Mouse (Mus musculus): ENCODE measurements around the gene Olfr1471.
"Not testable (repeated sequence)": the region's sequence is repeated elsewhere in the genome, so short reads cannot be mapped to it uniquely, and the experiment has no call there.

Gene Olfr1471

DNA sequence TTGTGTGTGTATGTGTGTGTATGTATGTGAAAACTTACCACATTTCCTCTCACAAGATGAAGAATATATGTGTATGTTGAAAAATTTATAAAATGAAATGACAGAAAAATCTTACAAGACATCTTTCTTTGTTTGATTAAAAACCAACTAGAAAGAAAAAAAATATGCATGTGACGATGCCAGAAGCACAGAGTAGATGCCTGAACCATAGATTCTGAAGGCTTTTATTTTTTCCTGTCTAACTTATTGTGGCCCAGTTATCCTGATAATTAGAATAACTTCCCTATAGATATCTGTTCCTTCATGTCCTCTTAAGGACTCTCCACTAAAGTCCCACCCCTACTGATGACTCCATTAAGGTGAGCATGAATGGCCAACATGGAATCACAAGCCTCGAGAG lies at the start of gene Olfr1471:
Gene Olfr1471, plus strand, starts transcription at position 301 of the 400 bp plus-strand sequence.
- not testable (repeated sequence) for TF ChIP-seq GATA4 (IDR thresholded peaks at IDR 0.05; ENCODE audit: insufficient replicate concordance, low read length)

DNA sequence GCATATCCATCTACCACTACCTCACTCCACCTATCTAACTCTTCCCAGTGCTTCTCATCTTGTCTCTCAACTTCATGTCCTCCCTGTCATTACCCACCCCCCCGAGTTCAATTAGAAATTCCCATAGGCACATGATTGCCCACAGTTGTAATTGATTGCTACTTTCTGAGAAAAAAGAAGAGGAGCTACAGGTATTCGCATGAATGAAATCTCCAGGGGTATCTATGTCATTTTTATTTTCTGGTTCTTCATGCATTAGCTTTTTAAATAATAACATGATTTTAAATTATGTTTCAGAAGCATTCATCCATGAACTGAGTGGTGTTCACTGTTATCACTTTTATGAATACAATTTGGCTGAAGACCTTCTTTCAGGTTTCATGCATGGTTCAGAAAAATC lies 35.7 kb upstream of the Olfr1471 start, which contains the start of gene Olfr1469:
Gene Olfr1469, plus strand, starts transcription at position 301 of the 400 bp plus-strand sequence.
- no peak for TF ChIP-seq GATA4 (IDR thresholded peaks at IDR 0.05; ENCODE audit: insufficient replicate concordance, low read length)

DNA sequence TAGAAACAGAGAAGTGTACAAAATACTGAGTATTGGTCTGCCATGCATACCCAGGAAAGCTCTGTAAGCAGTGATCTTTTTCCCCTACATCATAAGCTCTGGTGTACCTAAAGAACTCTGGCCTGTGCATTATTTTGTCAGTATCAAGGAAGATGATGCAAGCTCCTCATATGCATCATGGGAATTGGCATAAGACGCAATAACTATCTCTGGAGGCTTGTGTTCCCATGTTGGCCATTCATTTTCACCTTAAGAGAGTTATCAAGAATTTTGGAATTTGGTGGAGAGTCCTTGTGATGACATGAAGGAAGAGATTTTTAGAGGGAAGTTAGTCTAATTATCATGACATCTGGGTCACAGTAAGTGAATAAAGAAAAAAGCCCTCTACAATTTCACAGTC lies 12.8 kb downstream of the Olfr1471 start, which contains the start of gene Olfr1472:
Gene Olfr1472, minus strand, starts transcription at position 101 of the 400 bp plus-strand sequence.
- no peak for TF ChIP-seq GATA4 (IDR thresholded peaks at IDR 0.05; ENCODE audit: insufficient replicate concordance, low read length)

DNA sequence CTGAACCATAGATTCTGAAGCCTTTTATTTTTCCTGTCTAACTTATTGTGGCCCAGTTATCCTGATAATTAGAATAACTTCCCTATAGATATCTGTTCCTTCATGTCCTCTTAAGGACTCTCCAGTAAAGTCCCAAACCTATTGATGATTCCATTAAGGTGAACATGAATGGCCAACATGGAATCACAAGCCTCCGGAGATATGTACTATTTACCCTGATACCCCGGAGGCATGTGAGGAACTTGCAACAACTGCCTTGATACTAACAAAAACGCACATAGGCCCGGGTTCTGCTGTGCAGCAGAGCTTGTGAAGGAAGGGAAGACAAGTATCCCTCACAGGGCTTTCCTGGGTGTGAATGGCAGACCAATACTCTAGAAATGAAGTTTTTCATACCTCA lies 26.1 kb downstream of the Olfr1471 start, which contains the start of gene Olfr1474:
Gene Olfr1474, plus strand, starts transcription at position 301 of the 400 bp plus-strand sequence.
- TF ChIP-seq GATA4 (IDR thresholded peaks at IDR 0.05; ENCODE audit: insufficient replicate concordance, low read length), result not testable (repeated sequence)

DNA sequence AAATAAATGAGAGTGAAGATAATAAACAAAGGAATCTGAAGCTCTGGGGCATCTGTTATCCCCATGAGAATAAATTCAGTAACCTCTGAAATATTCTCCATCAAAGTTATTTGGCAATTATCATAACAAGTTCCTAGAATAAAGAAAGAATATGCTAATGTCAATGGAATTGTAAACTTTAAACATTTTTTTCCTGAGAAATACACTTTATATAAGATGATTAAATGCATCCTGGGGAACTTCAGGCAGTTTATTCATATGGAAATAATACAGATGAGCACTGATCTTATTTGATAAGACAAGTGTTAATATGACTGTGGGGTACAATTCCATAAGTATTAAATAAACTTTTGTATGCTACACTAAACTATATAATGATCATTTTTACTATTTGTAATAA lies 36.9 kb downstream of the Olfr1471 start, which contains the start of gene Olfr1475:
Gene Olfr1475, minus strand, starts transcription at position 101 of the 400 bp plus-strand sequence.
- no peak for TF ChIP-seq GATA4 (IDR thresholded peaks at IDR 0.05; ENCODE audit: insufficient replicate concordance, low read length)

DNA sequence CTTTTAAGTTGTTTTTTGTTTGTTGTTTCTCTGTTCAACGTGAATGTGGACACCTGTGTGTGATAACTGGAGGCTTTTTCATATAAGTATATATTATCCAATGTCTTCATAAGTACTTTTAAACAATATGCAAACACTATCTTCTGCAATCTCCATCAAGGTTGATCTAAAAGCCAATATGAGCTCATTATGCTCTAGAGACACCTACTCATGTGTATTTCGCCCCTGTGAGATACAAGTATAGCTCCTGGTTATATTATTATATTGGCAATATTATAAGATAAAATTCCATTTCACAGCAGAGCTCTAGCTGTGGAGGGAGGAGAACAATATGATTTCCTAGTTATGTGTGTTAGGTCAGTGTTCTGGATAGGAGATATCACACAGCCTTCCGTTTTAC lies 57.0 kb downstream of the Olfr1471 start, which contains the start of gene Olfr1477:
Gene Olfr1477, plus strand, starts transcription at position 301 of the 400 bp plus-strand sequence.
- TF ChIP-seq GATA4 (IDR thresholded peaks at IDR 0.05; ENCODE audit: insufficient replicate concordance, low read length), result no peak
